Mouse (Mus musculus): ENCODE measurements around the gene Crygf. TPM values are rescaled to one million over a fixed set of nuclear protein-coding genes. Genes with fewer than 3 reads are reported as not detected.

Gene Crygf
- not detected for polyA plus RNA-seq (2014; fragmentation: Illumina TruSeq; extraction: RNeasy Lipid Tissue Mini Kit (QIAGEN cat#74804))

GRCm38 (mm10) chr1:65926294-65926693 lies at the start of gene Crygf:
Gene Crygf (plus strand): TSS chr1:65926520.

Other genes with a start within 250 kb of the Crygf start
- gene Map2, start 248.8 kb downstream of the Crygf start, polyA plus RNA-seq (2014; fragmentation: Illumina TruSeq; extraction: RNeasy Lipid Tissue Mini Kit (QIAGEN cat#74804)) = 33.1 TPM

Data from ovary, adult 10 weeks (tissue).